Mouse (Mus musculus) mouse trophoblast stem cell (cell line): Measurements from ENCODE around the gene Edem1.

ENCODE experiments used
- in situ Hi-C, 2 experiments: fragments of 300-500 bp; cut with MseI, MboI; formaldehyde crosslinking; loops; 2 replicates in 1 of 2; 3 replicates in 1 of 2; pipeline ENCODE4 v1.15.1; 2025

The Edem1 gene

DNA sequence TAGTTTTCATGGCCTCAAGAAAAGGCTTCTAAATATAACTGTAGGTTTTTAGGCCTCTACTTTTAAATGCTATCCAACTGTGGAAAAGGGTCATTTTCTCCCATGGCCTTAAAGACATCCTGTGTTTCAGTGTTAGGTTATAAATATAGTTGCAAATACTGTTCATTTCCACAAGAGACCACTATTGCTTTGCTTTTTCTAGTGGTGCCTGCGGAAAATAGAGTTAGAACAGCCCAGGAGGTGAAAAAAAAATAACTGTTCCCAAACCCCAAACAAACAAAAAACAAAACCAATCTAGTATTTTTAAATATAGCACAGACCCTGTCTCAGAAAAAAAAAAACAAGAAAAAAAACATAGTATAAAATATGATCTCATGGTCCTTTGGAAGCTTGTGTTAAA is 46.9 kb downstream of the Edem1 start:
- in situ Hi-C loops = no loop called here

DNA sequence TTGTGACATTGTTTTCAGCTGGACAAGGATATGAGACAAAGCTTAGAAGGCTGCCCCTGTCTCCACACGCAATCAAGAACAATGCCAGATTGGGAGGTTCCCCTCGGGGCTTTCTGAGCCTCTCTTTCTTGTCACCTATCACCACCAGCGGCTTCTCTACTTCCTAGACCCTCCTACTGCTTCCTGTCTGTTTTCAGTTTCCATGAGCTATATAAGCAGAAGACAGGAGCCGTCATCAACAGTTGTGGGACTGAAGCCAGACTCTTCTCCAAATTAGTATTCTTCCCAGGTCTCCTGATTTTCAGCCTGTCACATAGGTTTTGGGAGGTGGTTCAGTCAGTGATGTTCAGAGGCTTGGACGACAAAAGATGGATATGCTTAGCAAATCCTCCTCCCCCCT is 47.6 kb downstream of the Edem1 start:
- in situ Hi-C loops = no loop called here

GRCm38 (mm10) chr6:108876486-108876885 is 48.0 kb downstream of the Edem1 start:
- in situ Hi-C loops = no loop called here

DNA sequence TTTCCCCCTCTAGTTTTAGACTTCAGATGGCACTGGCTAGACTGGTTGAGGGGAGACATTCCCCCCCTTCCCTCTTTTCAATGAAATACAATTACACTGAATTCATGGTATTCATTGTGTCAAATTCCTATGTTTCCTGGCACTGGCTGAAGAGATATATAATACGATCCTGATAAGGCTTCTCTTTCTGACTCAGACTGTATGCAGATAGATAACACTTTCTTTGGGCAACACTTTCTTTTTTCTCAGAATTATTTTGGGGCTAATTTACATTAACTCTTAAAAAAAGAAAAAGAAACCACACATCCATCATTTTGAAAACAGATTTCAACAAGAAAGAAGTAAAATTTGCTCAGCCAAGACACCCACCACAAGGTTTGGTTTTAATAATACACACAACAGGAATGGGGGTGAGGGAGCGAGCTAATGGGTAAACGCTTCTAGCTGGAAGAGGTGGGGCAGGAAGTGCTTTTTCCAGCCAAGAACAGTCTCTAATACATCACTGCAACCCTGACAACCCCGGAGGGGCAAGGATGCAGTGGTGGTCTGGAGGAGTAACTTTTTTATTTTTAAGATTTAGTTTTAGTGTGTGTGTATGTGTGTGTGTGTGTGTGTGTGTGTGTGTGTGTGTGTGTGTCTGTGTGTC is 52.0 kb downstream of the Edem1 start:
- in situ Hi-C loops = no loop called here

DNA sequence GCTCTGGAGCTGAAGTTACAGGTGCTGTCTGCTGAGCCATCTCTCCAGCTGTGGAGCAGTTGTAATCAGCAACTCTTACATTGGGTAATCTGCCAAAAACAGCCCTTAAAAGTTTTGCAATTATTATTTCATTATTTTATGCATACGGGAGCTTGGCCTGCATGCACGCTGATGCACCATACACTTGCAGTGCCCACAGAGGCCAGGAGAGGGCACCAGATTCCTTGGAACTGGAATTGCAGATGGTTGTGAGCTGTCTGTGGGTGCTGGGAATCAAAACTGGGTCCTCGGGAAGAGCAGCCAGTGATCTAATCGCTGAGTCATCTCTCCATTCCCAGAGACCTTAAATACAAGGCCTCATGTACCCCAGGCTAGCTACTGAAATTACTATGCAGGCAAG is 52.6 kb downstream of the Edem1 start:
- in situ Hi-C loops = no loop called here

- in situ Hi-C loops = no loop called here
Observed at GRCm38 (mm10) chr6:108883826-108884225, 55.4 kb downstream of the Edem1 start.

- in situ Hi-C loops = no loop called here
Observed at GRCm38 (mm10) chr6:108884603-108885002, 56.2 kb downstream of the Edem1 start.

DNA sequence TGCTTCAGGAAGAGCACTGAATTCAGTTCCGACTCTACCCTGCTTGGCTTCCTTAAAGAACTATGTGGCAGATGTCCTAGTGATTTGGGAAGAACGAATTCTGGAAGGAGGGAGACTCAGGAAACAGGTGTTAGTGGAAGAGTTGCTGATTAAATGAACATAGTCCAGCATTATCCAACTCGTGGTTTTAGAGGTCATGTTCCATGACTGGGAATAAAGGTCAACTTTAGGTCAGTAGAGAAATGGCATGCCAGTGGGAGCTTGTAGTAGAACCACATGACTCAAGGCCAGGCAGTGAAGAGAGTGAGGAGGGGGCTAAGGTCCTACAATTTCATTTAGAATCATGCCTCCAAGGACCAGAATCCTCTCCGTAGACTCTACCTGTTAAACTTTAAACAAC is 57.9 kb downstream of the Edem1 start:
- in situ Hi-C loops = no loop called here

DNA sequence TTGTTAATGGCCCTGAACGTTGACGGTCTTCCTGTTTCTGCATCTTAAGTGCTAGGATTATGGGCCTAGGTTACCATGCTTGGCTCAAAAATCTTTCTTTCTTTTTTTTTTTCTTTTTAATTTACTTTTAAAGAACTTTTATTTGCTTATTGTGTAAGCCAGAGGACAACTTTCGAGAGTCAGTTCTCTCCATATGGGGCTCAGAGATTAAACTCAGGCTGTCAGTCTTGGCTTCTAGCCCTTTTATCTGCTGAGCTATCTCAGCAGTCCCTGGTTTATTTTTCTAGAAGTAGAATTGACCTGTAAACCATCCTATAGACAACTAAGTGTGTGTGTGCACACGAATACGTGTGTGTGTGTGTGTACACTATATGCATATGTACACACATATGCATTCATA is 64.1 kb downstream of the Edem1 start:
- in situ Hi-C loops = no loop called here

DNA sequence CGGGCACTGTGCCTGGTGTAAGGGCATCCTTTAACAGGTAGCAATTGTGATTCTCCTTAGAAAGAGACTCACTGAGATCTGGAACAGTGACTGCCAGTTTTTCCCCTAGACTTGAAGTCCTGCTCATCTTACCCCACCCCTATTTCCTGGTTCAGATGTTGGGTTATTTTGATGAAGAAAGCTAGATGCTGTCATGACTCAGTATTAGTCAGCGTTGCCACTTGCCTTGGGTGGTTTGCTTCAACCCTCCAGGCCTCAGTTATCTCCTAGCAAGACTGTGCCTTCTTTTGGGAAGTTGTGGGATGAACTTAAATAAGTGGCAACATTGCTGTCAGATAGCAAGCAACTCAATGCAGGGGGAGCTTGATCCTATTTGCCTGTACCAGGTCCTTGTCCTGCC is 66.7 kb downstream of the Edem1 start:
- in situ Hi-C loops = no loop called here

GRCm38 (mm10) chr6:108895976-108896375 is 67.5 kb downstream of the Edem1 start:
- in situ Hi-C loops = no loop called here

GRCm38 (mm10) chr6:108896525-108897087 is 68.2 kb downstream of the Edem1 start:
- in situ Hi-C loops = no loop called here

DNA sequence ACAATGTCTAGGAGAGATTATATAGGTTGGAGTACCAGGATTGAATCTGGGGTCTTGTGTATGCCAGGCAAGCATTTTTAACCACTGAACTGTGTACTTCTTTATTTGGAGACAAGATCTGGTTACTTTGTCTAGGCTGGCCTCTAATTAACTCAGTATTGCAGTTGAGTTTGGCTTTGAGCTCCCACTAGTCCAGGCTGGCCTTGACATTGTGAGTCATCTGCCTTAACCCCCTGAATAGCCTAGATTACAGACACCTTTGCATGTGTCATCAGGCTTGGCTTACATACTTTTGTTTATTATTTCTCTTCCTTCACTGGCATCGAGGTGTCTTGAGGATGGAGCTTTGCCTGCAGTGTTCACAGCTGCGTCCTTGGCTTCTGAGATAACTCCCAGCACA is 70.8 kb downstream of the Edem1 start:
- in situ Hi-C loops = no loop called here

GRCm38 (mm10) chr6:108902124-108902523 is 73.7 kb downstream of the Edem1 start:
- in situ Hi-C loops = no loop called here

GRCm38 (mm10) chr6:108903280-108903679 is 74.8 kb downstream of the Edem1 start:
- in situ Hi-C loops = no loop called here

DNA sequence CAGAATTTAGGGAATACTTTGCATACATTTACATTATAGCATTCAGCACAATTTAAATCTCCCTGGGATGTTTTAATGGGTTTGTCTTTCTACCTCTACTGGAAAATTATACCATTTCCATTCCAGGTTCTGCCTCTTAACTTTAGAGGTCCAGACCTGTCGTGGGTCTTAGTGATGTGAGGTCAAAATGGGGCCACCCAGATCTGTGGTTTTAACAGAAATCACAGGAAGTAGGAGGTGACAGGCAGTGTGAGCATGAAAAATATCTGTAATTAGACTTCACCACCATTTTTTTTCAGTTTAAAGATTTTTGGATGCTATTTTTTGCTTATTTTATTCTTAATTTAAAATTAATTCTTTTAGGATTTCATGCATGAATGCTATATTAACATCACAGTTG is 78.1 kb downstream of the Edem1 start:
- in situ Hi-C loops = no loop called here
